Mouse (Mus musculus): Measurements from ENCODE around the gene Lce1j.
"Not testable (repeated sequence)": the region's sequence is repeated elsewhere in the genome, so short reads cannot be mapped to it uniquely, and the experiment has no call there.

Lce1j gene

DNA sequence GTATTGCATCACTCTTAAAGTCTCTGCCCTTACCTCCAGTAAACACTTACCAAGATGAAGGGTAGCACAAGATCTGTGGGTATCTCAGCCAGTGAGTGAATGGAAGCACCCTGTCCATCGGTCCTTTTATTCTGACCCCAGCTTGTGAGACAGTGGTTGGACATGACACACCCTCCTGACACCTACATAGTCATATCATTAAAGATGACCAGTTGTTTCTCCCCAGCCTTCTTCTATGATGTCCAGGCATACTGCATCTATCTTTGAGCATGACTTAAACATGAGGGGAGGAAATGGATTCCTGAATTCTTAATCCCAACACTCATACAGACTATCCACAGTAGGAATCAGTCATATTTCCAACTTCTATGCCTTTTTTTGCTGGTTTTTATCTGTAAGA, at the start of gene Lce1j:
Gene Lce1j (minus strand): TSS at position 101 of the 400 bp plus-strand sequence.
- no peak for DNase-seq

DNA sequence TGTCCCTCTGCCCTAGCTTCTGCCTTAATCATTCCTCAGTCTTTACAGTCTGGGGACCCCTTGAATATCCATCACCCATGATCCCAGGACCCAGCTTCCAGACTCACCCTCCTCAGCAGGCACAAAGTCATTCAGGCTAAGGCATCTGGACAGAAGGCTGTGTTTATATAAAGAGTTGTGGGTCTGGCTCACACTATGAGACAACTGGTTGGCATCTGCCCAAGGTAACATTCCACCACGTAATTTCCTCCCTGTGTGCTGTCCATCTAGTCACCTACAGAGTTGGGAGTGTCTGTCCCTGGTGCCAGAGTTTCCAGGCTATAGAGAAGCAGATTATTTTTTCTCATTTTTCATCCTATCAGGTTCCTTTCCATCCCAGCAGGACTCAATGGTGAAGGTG, 36.8 kb upstream of the Lce1j start, which contains the start of gene Kprp:
Gene Kprp (minus strand): TSS at position 140 of the 400 bp plus-strand sequence.
- no peak for DNase-seq

DNA sequence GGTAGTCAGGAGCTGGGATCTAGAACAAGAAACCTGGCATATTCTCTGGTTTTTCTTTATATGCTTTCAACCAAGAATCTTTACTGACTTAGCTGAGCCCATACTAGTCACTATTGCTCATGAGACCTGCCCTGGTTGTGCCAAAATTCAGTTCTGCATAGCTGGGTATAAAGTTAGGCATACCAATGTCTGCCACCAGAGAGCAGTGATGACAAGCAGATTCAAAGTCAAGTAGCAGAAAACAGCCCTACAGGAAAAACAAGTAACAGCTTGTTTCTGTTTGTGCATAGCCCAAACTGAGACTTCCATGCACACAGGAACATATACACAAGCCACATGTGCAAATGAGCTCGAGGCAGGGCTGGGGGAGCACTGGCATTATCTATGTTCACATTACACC, 35.5 kb upstream of the Lce1j start:
- DNase-seq = no peak

DNA sequence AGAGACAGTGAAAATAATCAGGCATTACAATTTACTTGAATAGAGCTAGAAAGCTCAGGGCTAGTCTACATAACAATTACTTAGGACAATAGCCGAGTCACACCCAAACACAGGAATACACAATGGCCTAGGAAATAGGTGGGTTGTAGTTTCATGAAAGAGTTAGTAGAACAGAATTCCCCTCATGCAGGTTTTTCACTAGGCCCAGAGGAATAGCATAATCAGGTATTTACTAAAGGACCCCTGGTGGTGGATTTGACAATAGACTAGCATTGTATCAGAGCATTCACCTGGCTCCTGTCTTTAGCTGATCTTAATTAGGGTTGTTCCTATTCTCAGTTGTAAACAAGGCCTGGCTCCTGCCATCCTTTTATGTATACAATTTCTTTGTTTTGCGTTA, 25.7 kb upstream of the Lce1j start:
- not testable (repeated sequence) for DNase-seq

DNA sequence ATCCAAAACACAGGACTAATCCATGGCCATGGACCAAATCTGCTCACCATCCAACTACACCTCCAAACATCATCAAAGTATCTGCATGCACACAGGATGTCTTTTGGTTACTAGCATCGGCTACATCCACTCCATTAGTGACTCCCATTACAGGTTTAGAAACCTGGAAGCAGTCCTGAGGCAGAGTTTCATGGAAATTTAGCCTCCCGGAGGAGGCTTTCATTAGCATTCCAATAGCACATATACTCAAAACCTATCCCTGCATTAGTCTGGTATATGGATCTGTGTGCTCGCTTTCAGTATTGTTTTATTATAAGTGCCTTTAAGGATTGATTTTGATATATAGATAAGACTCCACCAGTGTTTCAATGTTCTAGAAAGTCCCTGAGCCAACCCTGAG, 25.3 kb upstream of the Lce1j start:
- DNase-seq = no peak

DNA sequence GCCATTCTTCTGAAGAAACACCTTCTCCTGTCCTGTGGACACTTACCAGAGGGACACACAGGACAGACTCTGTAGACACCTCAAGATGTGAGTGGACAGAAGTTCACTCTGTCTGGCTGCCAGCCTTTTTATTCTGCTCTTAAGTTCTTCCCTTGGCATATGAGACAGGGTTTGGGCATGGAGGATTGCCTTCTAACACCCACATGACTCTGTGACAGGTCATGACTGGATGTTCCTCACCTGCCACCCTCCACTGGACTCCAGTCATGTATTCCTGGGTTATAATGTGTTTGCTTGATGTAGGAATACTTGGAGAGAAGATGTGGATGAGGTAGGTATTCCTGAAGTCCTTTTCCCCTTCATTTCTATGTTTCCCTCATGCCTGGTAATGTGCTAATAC, 17.5 kb upstream of the Lce1j start, which contains the start of gene Lce1k:
Gene Lce1k (minus strand): TSS at position 101 of the 400 bp plus-strand sequence.
- no peak for DNase-seq

DNA sequence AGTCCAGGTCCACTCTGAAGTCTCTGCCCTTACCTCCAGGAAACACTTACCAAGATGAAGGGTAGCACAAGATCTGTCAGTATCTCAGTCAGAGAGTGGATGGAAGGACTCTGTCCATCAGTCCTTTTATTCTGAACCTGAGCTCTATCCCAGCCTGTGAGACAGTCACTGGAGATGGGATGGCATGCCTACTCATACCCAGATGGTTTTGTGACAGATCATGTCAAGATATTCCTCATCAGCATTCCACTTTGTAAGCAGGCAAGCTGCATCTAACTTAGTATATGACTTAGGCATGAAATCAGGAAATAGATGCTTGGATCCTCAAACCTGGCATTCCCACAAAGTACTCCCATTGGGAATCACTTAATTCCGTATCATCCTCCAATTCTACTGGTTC, 11.5 kb downstream of the Lce1j start, which contains the start of gene Lce1i:
Gene Lce1i (minus strand): TSS at position 101 of the 400 bp plus-strand sequence.
- DNase-seq = no peak

DNA sequence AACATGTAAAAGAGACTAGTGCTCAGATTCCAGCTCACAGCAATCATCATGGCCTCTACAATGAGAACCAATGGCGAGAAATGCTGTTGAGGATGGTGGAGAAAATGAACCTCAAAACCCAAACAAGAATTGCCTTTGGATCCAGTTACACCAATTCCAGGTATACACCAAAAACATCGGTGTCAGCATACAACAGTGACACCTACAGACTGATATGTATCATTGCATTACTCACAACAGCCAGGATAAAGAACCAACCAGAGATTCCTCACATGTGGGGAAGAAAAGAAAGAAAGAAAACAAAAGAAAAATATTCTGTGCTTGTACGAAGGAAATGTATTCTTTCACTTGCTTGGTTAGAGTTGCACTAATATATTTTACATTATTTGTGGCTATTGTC, 18.7 kb downstream of the Lce1j start:
- DNase-seq = no peak

DNA sequence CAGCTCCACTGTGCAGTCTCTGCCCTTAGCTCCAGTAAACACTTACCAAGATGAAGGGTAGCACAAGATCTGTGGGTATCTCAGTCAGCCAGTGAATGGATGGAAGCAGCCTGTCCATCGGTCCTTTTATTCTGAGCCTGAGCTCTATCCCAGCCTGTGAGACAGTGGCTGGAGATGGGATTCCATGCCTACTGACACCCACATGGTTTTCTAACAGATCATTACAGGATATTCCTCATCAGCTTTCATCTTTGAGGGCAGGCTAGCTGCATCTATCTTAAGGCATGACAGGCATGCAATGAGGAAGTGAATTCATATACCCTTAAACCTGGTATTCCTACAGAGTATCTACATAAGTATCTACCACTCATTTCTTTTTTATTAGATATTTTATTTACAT, 25.3 kb downstream of the Lce1j start, which contains the start of gene Lce1h:
Gene Lce1h (minus strand): TSS at position 101 of the 400 bp plus-strand sequence.
- DNase-seq = no peak

DNA sequence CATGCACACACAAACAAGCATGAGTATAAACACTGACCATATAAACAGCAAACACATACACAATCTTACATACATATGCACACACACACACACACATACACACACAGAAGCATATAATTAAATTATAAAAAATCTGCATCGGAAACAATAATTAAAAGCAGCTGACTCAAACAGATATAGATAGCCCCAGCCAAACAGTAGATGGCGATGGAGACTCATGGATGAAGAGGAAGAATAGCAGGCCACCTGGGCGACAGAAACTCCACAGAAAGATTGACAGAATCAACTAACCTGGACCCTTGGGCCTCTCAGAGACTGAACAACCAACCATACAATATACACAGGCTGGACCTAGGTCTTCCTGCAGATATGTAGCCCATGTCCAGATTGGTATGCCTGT, 37.1 kb downstream of the Lce1j start:
- DNase-seq = no peak

DNA sequence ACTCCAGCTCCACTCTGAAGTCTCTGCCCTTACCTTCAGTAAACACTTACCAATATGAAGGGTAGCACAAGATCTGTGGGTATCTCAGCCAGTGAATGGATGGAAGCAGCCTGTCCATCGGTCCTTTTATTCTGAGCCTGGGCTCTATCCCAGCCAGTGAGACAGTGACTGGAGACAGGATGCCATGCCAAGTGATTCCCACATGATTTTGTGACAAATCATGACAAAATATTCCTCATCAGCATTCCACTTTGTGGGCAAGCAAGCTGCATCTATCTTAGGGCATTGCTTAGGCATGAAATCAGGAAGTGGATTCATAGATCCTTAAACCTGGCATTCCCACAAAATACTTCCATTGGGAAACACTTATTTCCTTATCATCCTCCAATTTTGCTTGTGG, 38.1 kb downstream of the Lce1j start, which contains the start of gene Lce1g:
Gene Lce1g (minus strand): TSS at position 101 of the 400 bp plus-strand sequence.
- DNase-seq = no peak

DNA sequence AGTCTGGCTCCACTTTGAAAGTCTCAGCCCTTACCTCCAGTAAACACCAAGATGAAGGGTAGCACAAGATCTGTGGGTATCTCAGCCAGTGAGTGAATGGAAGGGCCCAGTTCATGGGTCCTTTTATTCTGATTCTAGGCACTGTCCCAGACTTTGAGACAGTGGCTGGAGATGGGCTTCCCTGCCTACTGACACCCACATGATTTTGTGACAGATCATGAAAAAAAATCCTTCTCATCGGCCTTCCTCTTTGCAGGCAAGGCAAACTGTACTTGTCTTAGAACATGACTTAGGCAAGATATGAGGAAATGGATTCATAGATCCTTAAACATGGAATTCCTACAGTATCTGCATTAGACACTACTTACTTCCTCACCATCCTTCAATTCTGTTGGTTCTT, 51.3 kb downstream of the Lce1j start, which contains the start of gene Gm38119:
Gene Gm38119 (minus strand): TSS at position 101 of the 400 bp plus-strand sequence.
- DNase-seq = no peak

All from thymus, postnatal 25 days (tissue).